Mouse (Mus musculus): ENCODE data around the gene Sacs. TPM values are rescaled to one million over a fixed set of nuclear protein-coding genes. Genes with fewer than 3 reads are reported as not detected.

Gene Sacs
- polyA plus RNA-seq, 1 experiment from 2014 or later = 2.3 TPM

- 49% methylated on average over 10 of the region's 10 CpGs for WGBS
- H3K27me3 ChIP-seq = no peaks in the 10 kb centered on the region
- no peak overlapping the region for H3K4me2 ChIP-seq
- no peaks in the 10 kb centered on the region for H3K9me3 ChIP-seq
- H3K4me1 ChIP-seq = peaks cover 9% of the 10 kb centered on the region
- no peaks in the 10 kb centered on the region for H3K36me3 ChIP-seq
- ATAC-seq (ENCODE audit: borderline replicate concordance, extremely low read depth, low FRiP score, low TSS enrichment) = no peak
- no peak overlapping the region for H3K4me3 ChIP-seq
- no peak overlapping the region for H3K9ac ChIP-seq
- H3K27ac ChIP-seq = peak overlapping the region; percentile 62; the same call in 1 of the 2 replicates
These were observed 23.4 kb downstream of the Sacs start for GRCm38 (mm10) chr14:61161367-61162334.

DNA sequence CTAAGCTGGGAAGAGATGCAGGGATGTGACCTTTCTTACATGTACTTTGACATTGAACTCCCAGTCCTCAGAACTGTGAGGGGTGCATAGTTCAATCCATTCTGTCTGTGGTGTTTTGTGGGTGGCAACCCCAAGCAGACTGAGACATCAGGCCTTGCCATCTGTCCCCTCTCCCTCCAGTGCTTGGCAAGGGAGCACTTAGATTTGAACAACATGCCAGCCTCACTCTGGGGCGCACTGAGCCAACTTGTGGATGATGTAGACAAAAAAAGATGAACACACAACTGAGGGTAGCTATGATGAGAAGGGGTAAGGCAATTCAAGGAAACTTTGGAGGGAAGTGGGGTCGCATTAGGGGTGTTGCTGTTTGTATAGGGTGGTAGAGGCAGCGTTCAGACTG lies 26.2 kb downstream of the Sacs start:
- H3K9me3 ChIP-seq = no peaks in the 10 kb centered on the region
- no peak overlapping the region for H3K27ac ChIP-seq
- H3K4me3 ChIP-seq = no peak overlapping the region
- no peak for ATAC-seq (ENCODE audit: borderline replicate concordance, extremely low read depth, low FRiP score, low TSS enrichment)
- H3K36me3 ChIP-seq = no peaks in the 10 kb centered on the region
- no peak overlapping the region for H3K4me2 ChIP-seq
- H3K9ac ChIP-seq = no peak overlapping the region
- peaks cover 7% of the 10 kb centered on the region for H3K4me1 ChIP-seq
- no peaks in the 10 kb centered on the region for H3K27me3 ChIP-seq
- WGBS = 79% methylated on average over 3 of the region's 3 CpGs

- H3K4me2 ChIP-seq = no peak overlapping the region
- no peaks in the 10 kb centered on the region for H3K9me3 ChIP-seq
- no peaks in the 10 kb centered on the region for H3K36me3 ChIP-seq
- H3K27me3 ChIP-seq = no peaks in the 10 kb centered on the region
- H3K4me3 ChIP-seq = no peak overlapping the region
- H3K9ac ChIP-seq = no peak overlapping the region
- no peak for ATAC-seq (ENCODE audit: borderline replicate concordance, extremely low read depth, low FRiP score, low TSS enrichment)
- peaks cover 3% of the 10 kb centered on the region for H3K4me1 ChIP-seq
- no peak overlapping the region for H3K27ac ChIP-seq
- WGBS = 74% methylated on average over 9 of the region's 9 CpGs
These were observed 27.7 kb downstream of the Sacs start for GRCm38 (mm10) chr14:61165929-61166328.

DNA sequence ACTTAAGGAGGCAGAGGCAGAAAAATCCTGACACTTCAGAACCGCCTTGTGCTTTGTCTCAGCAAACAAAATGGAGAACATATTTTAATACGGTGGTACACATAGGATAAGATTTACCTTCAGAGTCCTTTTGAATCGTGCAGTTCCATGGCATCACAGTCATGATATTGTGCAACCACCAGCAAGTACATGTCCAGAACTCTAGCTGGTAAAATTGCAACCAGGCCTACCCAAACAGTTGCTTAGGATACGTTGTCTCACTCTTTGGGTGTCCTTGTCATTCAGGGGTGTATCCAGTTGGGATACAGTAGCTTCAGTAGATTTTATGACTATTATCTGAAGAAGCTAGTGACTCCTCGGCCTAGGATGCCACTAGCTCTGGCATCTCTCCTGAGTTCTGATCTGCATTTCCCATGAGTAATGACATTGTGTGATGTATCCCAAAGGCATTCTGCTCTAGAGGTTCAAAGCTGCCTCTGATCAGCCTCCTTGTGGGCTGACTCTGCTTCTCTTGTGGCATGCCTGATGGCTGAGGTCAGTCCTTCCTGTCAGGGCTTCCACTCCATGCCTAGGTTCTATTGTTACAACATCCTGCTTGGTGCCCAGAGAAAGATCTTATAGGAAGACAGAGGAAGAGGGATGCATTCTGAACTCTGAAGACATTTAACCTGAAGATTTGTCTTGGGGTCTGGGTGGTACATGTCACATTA lies 33.2 kb downstream of the Sacs start:
- Histone ChIP-seq H3K27ac (no peak overlapping the region; the same call in 1 of the 2 replicates), H3K4me2 (no peak overlapping the region), H3K27me3 (no peaks in the 10 kb centered on the region), H3K9ac (no peak overlapping the region), H3K36me3 (no peaks in the 10 kb centered on the region), H3K9me3 (no peaks in the 10 kb centered on the region), H3K4me1 (0 out of 2 replicates have a peak, but pooled peaks cover 3% of the 10 kb centered on the region), H3K4me3 (no peak overlapping the region)
- WGBS = 79% methylated on average over 5 of the region's 5 CpGs
- ATAC-seq (ENCODE audit: borderline replicate concordance, extremely low read depth, low FRiP score, low TSS enrichment) = no peak

DNA sequence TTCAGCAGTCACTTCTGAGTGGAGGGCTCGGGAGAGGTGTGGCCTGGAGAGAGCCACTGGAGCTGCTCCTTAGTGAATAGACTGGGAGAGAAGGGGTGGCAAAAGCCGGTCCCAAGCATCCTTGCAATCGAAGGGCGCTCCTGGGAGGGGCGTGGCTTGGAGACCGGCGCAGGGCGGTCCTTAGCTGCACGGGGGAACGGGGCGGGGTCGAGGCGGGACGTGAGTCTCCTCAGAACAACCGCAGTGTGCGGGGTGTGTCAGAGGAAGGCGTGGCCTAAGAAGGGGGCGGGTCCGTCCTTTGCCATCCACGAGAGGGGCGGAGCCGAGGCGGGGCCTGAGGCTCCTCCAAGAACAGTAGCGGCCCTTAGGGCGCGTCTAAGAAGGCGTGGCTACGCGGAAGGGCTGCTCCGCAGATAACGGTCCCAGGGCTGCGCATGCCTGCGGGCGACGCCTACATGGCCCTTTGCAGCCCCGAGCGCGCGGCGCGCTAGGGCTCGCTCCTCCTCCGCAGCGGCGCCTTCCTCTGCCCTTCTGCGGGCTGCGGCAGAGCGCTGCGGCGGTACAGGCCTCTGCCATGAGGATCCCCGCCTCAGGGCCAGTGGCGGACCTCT lies 34.4 kb downstream of the Sacs start:
- Histone ChIP-seq H3K4me3 (peak overlapping the region; percentile 88), H3K27ac (peak overlapping the region; percentile 85), H3K4me2 (peak overlapping the region; percentile 93), H3K36me3 (no peaks in the 10 kb centered on the region), H3K4me1 (0 out of 2 replicates have a peak, but pooled peaks cover 3% of the 10 kb centered on the region), H3K9ac (peak overlapping the region; percentile 72), H3K9me3 (no peaks in the 10 kb centered on the region), H3K27me3 (no peaks in the 10 kb centered on the region)
- under 1% methylated on average over 46 of the region's 52 CpGs for WGBS
- peak; percentile 98 for ATAC-seq (ENCODE audit: borderline replicate concordance, extremely low read depth, low FRiP score, low TSS enrichment)

DNA sequence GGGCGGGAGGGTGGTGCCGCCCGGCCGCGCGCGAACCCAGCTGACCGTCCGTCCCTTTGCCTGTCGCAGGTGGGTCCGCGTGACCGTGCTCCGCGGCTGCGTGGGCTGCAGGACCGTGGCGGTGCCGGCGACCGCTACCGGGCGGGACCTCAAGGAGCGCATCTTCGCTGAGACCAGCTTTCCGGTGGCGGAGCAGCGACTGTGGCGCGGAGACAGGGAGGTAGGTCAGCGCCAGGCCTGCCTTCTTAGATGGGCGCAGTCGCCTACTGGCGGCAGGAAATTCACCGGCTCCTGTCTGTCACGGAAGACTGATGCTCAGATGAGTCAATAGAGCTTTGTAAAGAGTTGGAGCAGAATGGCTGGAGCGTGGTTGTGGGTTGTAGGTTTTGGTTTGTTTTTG lies 35.0 kb downstream of the Sacs start:
- H3K4me1 ChIP-seq = 0 out of 2 replicates have a peak, but pooled peaks cover 3% of the 10 kb centered on the region
- peak overlapping the region; percentile 93 for H3K4me2 ChIP-seq
- H3K36me3 ChIP-seq = no peaks in the 10 kb centered on the region
- under 1% methylated on average over 37 of the region's 37 CpGs for WGBS
- ATAC-seq (ENCODE audit: borderline replicate concordance, extremely low read depth, low FRiP score, low TSS enrichment) = 0 out of 2 replicates have a peak, but pooled peaks have one; percentile 24
- peak overlapping the region; percentile 88 for H3K4me3 ChIP-seq
- H3K9me3 ChIP-seq = no peaks in the 10 kb centered on the region
- no peaks in the 10 kb centered on the region for H3K27me3 ChIP-seq
- H3K9ac ChIP-seq = peak overlapping the region; percentile 72
- peak overlapping the region; percentile 85 for H3K27ac ChIP-seq

GRCm38 (mm10) chr14:61191904-61192303 lies 53.6 kb downstream of the Sacs start:
- ATAC-seq (ENCODE audit: borderline replicate concordance, extremely low read depth, low FRiP score, low TSS enrichment) = no peak
- H3K27ac ChIP-seq = no peak overlapping the region
- no peak overlapping the region for H3K9ac ChIP-seq
- H3K4me3 ChIP-seq = no peak overlapping the region
- H3K4me2 ChIP-seq = no peak overlapping the region
- no peaks in the 10 kb centered on the region for H3K9me3 ChIP-seq
- H3K4me1 ChIP-seq = no peaks in the 10 kb centered on the region
- no peaks in the 10 kb centered on the region for H3K27me3 ChIP-seq
- 63% methylated on average over 7 of the region's 7 CpGs for WGBS
- peaks cover 7% of the 10 kb centered on the region; the same call in 1 of the 2 replicates for H3K36me3 ChIP-seq

- Histone ChIP-seq H3K9ac (no peak overlapping the region), H3K27ac (no peak overlapping the region), H3K4me1 (no peaks in the 10 kb centered on the region), H3K4me2 (no peak overlapping the region), H3K9me3 (no peaks in the 10 kb centered on the region), H3K27me3 (no peaks in the 10 kb centered on the region), H3K4me3 (no peak overlapping the region), H3K36me3 (peaks cover 7% of the 10 kb centered on the region; the same call in 1 of the 2 replicates)
- 65% methylated on average over 10 of the region's 10 CpGs for WGBS
- ATAC-seq (ENCODE audit: borderline replicate concordance, extremely low read depth, low FRiP score, low TSS enrichment) = no peak
These were observed 54.1 kb downstream of the Sacs start for GRCm38 (mm10) chr14:61192326-61192725.

- H3K4me3 ChIP-seq = no peak overlapping the region
- H3K4me2 ChIP-seq = no peak overlapping the region
- H3K9me3 ChIP-seq = no peaks in the 10 kb centered on the region
- WGBS = 92% methylated on average over 4 of the region's 4 CpGs
- no peak overlapping the region for H3K27ac ChIP-seq
- no peaks in the 10 kb centered on the region for H3K27me3 ChIP-seq
- H3K9ac ChIP-seq = no peak overlapping the region
- no peak for ATAC-seq (ENCODE audit: borderline replicate concordance, extremely low read depth, low FRiP score, low TSS enrichment)
- no peaks in the 10 kb centered on the region for H3K4me1 ChIP-seq
- H3K36me3 ChIP-seq = peaks cover 10% of the 10 kb centered on the region
These were observed 56.2 kb downstream of the Sacs start for GRCm38 (mm10) chr14:61194416-61194815.

DNA sequence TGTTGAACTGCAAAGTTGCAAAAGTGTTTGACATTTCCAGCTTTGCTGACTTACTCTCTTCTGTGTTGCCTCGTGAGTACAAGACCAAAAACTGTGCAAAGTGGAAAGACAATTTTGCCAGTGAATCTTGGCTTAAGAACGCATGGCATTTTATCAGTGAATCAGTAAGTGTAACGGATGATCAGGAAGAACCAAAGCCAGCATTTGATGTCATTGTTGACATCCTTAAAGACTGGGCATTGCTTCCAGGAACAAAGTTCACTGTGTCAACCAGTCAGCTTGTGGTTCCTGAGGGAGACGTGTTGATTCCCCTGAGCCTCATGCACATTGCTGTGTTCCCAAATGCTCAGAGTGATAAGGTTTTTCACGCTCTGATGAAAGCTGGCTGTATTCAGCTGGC lies 71.9 kb downstream of the Sacs start:
- Histone ChIP-seq H3K4me3 (no peak overlapping the region), H3K36me3 (peaks cover 6% of the 10 kb centered on the region; the same call in 1 of the 2 replicates), H3K27ac (no peak overlapping the region), H3K27me3 (no peaks in the 10 kb centered on the region), H3K4me1 (no peaks in the 10 kb centered on the region), H3K9me3 (no peaks in the 10 kb centered on the region), H3K9ac (no peak overlapping the region), H3K4me2 (no peak overlapping the region)
- 84% methylated on average over 5 of the region's 5 CpGs for WGBS
- ATAC-seq (ENCODE audit: borderline replicate concordance, extremely low read depth, low FRiP score, low TSS enrichment) = no peak

GRCm38 (mm10) chr14:61211754-61212153 lies 73.5 kb downstream of the Sacs start:
- H3K36me3 ChIP-seq = no peaks in the 10 kb centered on the region

More at GRCm38 (mm10) chr14:61211754-61212153, 73.5 kb downstream of the Sacs start:
- Histone ChIP-seq H3K9me3 (no peaks in the 10 kb centered on the region), H3K27ac (no peak overlapping the region), H3K27me3 (no peaks in the 10 kb centered on the region), H3K4me2 (no peak overlapping the region), H3K4me3 (no peak overlapping the region), H3K4me1 (no peaks in the 10 kb centered on the region), H3K9ac (no peak overlapping the region)
- 73% methylated on average over 6 of the region's 6 CpGs for WGBS
- ATAC-seq (ENCODE audit: borderline replicate concordance, extremely low read depth, low FRiP score, low TSS enrichment) = no peak

Measured in lung, embryonic 15.5 days (tissue).